Mouse (Mus musculus) adrenal gland, adult 2 months (tissue): ENCODE results near the gene Olfr1333. TPM values are rescaled to one million over a fixed set of nuclear protein-coding genes. Genes with fewer than 3 reads are reported as not detected.
"Not testable (repeated sequence)": the region's sequence is repeated elsewhere in the genome, so short reads cannot be mapped to it uniquely, and the experiment has no call there.

Experiments
- DNase-seq: peaks from one replicate; pipeline ENCODE4 v3.0.0; 2021
- long read RNA-seq: library from polyadenylated mRNA; stranded (forward); transcript quantifications from one replicate; pipeline ENCODE4 v2.0.0, GENCODE M21; 2021
- polyA plus RNA-seq: library from polyadenylated mRNA; depleted of rRNA; stranded (reverse); fragments of >200 nt; gene quantifications from 2 replicates; pipeline ENCODE4 v1.2.3, GENCODE M21; 2012; rRNA removed
- total RNA-seq, 2 experiments: library from RNA; stranded (reverse); gene quantifications; 2 replicates each; pipeline ENCODE4 v1.2.3; 2021

Olfr1333 gene
- total RNA-seq = not detected
- polyA plus RNA-seq = not detected in 2 replicates
- long read RNA-seq = 0 reads

GRCm38 (mm10) chr4:118836179-118836578, at the start of gene Olfr1333:
Gene Olfr1333 (minus strand): TSS chr4:118836279.
- no peak for DNase-seq

GRCm38 (mm10) chr4:118867566-118867965, 31.5 kb upstream of the Olfr1333 start:
- DNase-seq = no peak

GRCm38 (mm10) chr4:118864349-118864748, 28.3 kb upstream of the Olfr1333 start, which contains the start of gene Olfr1331:
Gene Olfr1331 (plus strand): TSS chr4:118864649.
- no peak for DNase-seq

- DNase-seq = no peak
Observed at GRCm38 (mm10) chr4:118862704-118863103, 26.6 kb upstream of the Olfr1333 start.

- no peak for DNase-seq
Observed at GRCm38 (mm10) chr4:118861791-118862190, 25.7 kb upstream of the Olfr1333 start.

- DNase-seq = no peak
Observed at GRCm38 (mm10) chr4:118818921-118819320, 17.2 kb downstream of the Olfr1333 start.

GRCm38 (mm10) chr4:118809844-118810243, 26.2 kb downstream of the Olfr1333 start, which contains the start of gene Olfr1335:
Gene Olfr1335 (minus strand): TSS chr4:118809944.
- no peak for DNase-seq

- DNase-seq = not testable (repeated sequence)
Observed at GRCm38 (mm10) chr4:118792796-118793195, 43.3 kb downstream of the Olfr1333 start.

GRCm38 (mm10) chr4:118782486-118782885, 53.6 kb downstream of the Olfr1333 start, which contains the start of gene Olfr1337:
Gene Olfr1337 (minus strand): TSS chr4:118782586.
- no peak for DNase-seq

Other genes with a start within 250 kb of the Olfr1333 start
- under 1 TPM in 1 of 2 experiments, not detected in 1; 0.06 TPM for gene Cfap57, start 215.5 kb downstream of the Olfr1333 start, total RNA-seq
- not detected in 2 replicates for gene Cfap57, start 215.5 kb downstream of the Olfr1333 start, polyA plus RNA-seq
- 10 to 100 TPM; 78.5 to 82.0 TPM for gene Ebna1bp2, start 215.5 kb downstream of the Olfr1333 start, total RNA-seq
- gene Ebna1bp2, start 215.5 kb downstream of the Olfr1333 start, polyA plus RNA-seq = 6.1 and 10.3 TPM in 2 replicates
- not detected for gene Olfr62, start 177.3 kb downstream of the Olfr1333 start, total RNA-seq
- gene Olfr62, start 177.3 kb downstream of the Olfr1333 start, polyA plus RNA-seq = not detected in 2 replicates
- gene Olfr1342, start 143.5 kb downstream of the Olfr1333 start, total RNA-seq = not detected
- not detected in 2 replicates for gene Olfr1342, start 143.5 kb downstream of the Olfr1333 start, polyA plus RNA-seq
- gene Olfr1341, start 132.8 kb downstream of the Olfr1333 start, total RNA-seq = not detected
- not detected in 2 replicates for gene Olfr1341, start 132.8 kb downstream of the Olfr1333 start, polyA plus RNA-seq
- gene Olfr1340, start 116.1 kb downstream of the Olfr1333 start, total RNA-seq = not detected
- not detected in 2 replicates for gene Olfr1340, start 116.1 kb downstream of the Olfr1333 start, polyA plus RNA-seq
- gene Olfr1339, start 104.1 kb downstream of the Olfr1333 start, total RNA-seq = not detected
- not detected in 2 replicates for gene Olfr1339, start 104.1 kb downstream of the Olfr1333 start, polyA plus RNA-seq
- not detected for gene Olfr1338, start 77.5 kb downstream of the Olfr1333 start, total RNA-seq
- gene Olfr1338, start 77.5 kb downstream of the Olfr1333 start, polyA plus RNA-seq = not detected in 2 replicates
- gene Olfr1337, start 53.7 kb downstream of the Olfr1333 start, total RNA-seq = not detected
- not detected in 2 replicates for gene Olfr1337, start 53.7 kb downstream of the Olfr1333 start, polyA plus RNA-seq
- not detected for gene Olfr1335, start 26.3 kb downstream of the Olfr1333 start, total RNA-seq
- gene Olfr1335, start 26.3 kb downstream of the Olfr1333 start, polyA plus RNA-seq = not detected in 2 replicates
- gene Olfr1331, start 28.4 kb upstream of the Olfr1333 start, total RNA-seq = not detected
- gene Olfr1331, start 28.4 kb upstream of the Olfr1333 start, polyA plus RNA-seq = not detected in 2 replicates
- not detected for gene Olfr1330, start 52.3 kb upstream of the Olfr1333 start, total RNA-seq
- not detected in 2 replicates for gene Olfr1330, start 52.3 kb upstream of the Olfr1333 start, polyA plus RNA-seq
- gene Olfr1329, start 81.2 kb upstream of the Olfr1333 start, total RNA-seq = not detected
- gene Olfr1329, start 81.2 kb upstream of the Olfr1333 start, polyA plus RNA-seq = not detected in 2 replicates
- not detected for gene Olfr1328, start 102.3 kb upstream of the Olfr1333 start, total RNA-seq
- not detected in 2 replicates for gene Olfr1328, start 102.3 kb upstream of the Olfr1333 start, polyA plus RNA-seq
- under 1 TPM in 1 of 2 experiments, not detected in 1; 0.12 TPM for gene Lao1, start 125.3 kb upstream of the Olfr1333 start, total RNA-seq
- gene Lao1, start 125.3 kb upstream of the Olfr1333 start, polyA plus RNA-seq = not detected in 2 replicates